In the genomic region with DNA sequence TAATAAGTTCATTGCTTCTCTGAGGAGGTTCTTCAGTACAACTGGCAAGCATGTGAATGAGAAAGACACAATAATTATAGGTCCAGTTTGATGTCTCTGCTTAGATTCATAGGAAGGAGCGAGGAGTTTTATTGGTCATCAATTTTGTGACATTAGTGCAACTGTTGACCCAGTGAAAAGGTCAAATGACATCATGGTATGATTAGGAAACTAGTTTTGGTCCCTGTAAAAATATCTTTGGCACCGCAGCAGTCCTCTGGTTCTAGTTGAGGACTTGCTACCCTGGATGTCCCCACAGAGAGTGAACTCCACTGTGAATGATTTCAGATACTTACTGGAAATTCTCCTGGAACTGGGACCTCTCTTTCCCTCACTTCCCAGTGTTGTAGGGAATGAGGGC, we compare ENCODE assay signal across 17 mouse cellular contexts. TPM values are rescaled to one million over a fixed set of nuclear protein-coding genes. Genes with fewer than 3 reads are reported as not detected.
"Had no signal": no experiment of that assay in that cellular context is flagged by ENCODE, and none has a peak within 500 bp of the region (broad histone marks: within the 10 kb centered on the region; RNA-seq: fewer than 3 reads in every experiment).

No protein-coding gene starts in this region.

- H3K27me3 ChIP-seq: neural tube, embryonic 13.5 days; neural tube, embryonic 15.5 days; stomach, embryonic 15.5 days had no signal

- H3K4me2 ChIP-seq: neural tube, embryonic 13.5 days; neural tube, embryonic 15.5 days; stomach, embryonic 15.5 days had no signal

- H3K36me3 ChIP-seq: neural tube, embryonic 13.5 days; neural tube, embryonic 15.5 days; stomach, embryonic 15.5 days had no signal

- H3K9ac ChIP-seq: neural tube, embryonic 13.5 days; neural tube, embryonic 15.5 days; stomach, embryonic 15.5 days had no signal

- H3K4me3 ChIP-seq: neural tube, embryonic 13.5 days; neural tube, embryonic 15.5 days; stomach, embryonic 15.5 days had no signal

- DNase-seq: retina, postnatal 1 day; right cerebral cortex, adult 18-20 months; right cerebral cortex, postnatal 14 days; right cerebral cortex, postnatal 25 days; right cerebral cortex, postnatal 4 days; spleen, adult 18-20 months; thymus, adult 18-20 months; thymus, adult 2 months; thymus, postnatal 14 days; thymus, postnatal 25 days; thymus, postnatal 36 days; thymus, postnatal 4 days had no signal

- H3K9me3 ChIP-seq: neural tube, embryonic 13.5 days; neural tube, embryonic 15.5 days; stomach, embryonic 15.5 days had no signal

- H3K27ac ChIP-seq: neural tube, embryonic 13.5 days; neural tube, embryonic 15.5 days; stomach, embryonic 15.5 days; stomach, postnatal 0 days had no signal

- H3K4me1 ChIP-seq: neural tube, embryonic 15.5 days; stomach, embryonic 15.5 days had no signal

RNA-seq across cellular contexts. Expression of a gene that starts 14.8 kb away (rescaled TPM):
- total RNA-seq: neutrophil, adult 5-6 weeks had no signal

RNA-seq across cellular contexts. Expression of a gene that starts 36.3 kb away (rescaled TPM):
- polyA plus RNA-seq: neural tube, embryonic 13.5 days had no signal

RNA-seq across cellular contexts. Expression of a gene that starts 44.3 kb away (rescaled TPM):
- total RNA-seq: neutrophil, adult 5-6 weeks had no signal
